Mouse (Mus musculus) limb, embryonic 14.5 days (tissue): ENCODE measurements around the gene Adora3. TPM values are rescaled to one million over a fixed set of nuclear protein-coding genes. Genes with fewer than 3 reads are reported as not detected.

Source experiments
- ATAC-seq: fragments of 200-750 bp; cut with Nextera tagmentation; 2 replicates; pipeline ENCODE4 v1.8.0; 2017; ENCODE audit warnings: low read depth, moderate number of reproducible peaks, moderate TSS enrichment; ENCODE audit not compliant: low FRiP score
- DNase-seq: peaks from one replicate; pipeline ENCODE4 v3.0.0-alpha.2; 2015; ENCODE audit warnings: low spot score
- H3K27ac ChIP-seq: fragments of 300-500 bp; sonication (generic); replicated peaks from 2 replicates; pipeline ENCODE4 v1.5.1; 2014; ENCODE audit warnings: low read depth, mild to moderate bottlenecking, low read length, moderate library complexity, mixed read lengths
- H3K27me3 ChIP-seq: fragments of 300-500 bp; sonication (generic); 2 replicates; pipeline ENCODE4 v1.6.1; 2014; ENCODE audit warnings: low read length, mixed read lengths; ENCODE audit not compliant: control insufficient read depth, insufficient read depth
- H3K36me3 ChIP-seq: fragments of 300-500 bp; sonication (generic); 2 replicates; pipeline ENCODE4 v1.6.1; 2014; ENCODE audit warnings: mild to moderate bottlenecking, low read length, moderate library complexity, mixed read lengths; ENCODE audit not compliant: control insufficient read depth, insufficient read depth
- H3K4me1 ChIP-seq: fragments of 300-500 bp; sonication (generic); 2 replicates; pipeline ENCODE4 v1.6.1; 2014; ENCODE audit warnings: antibody characterized with exemption, low read length, mixed read lengths; ENCODE audit not compliant: control insufficient read depth, insufficient read depth
- H3K4me2 ChIP-seq: fragments of 300-500 bp; sonication (generic); replicated peaks from 2 replicates; pipeline ENCODE4 v1.6.1; 2014; ENCODE audit warnings: low read depth, mild to moderate bottlenecking, low read length, moderate library complexity; ENCODE audit not compliant: severe bottlenecking
- H3K4me3 ChIP-seq: fragments of 300-500 bp; sonication (generic); replicated peaks from 2 replicates; pipeline ENCODE4 v1.5.1; 2014; ENCODE audit warnings: low read length
- H3K9ac ChIP-seq: fragments of 300-500 bp; sonication (generic); 2 replicates; pipeline ENCODE4 v1.6.1; 2014; ENCODE audit warnings: mild to moderate bottlenecking, low read depth, low read length, moderate library complexity; ENCODE audit not compliant: severe bottlenecking
- H3K9me3 ChIP-seq: fragments of 300-500 bp; sonication (generic); 2 replicates; pipeline ENCODE4 v1.6.1; 2016; ENCODE audit warnings: low read length; ENCODE audit not compliant: control insufficient read depth
- POLR2A ChIP-seq: fragments of 200-500 bp; IDR thresholded peaks from 2 replicates; pipeline ENCODE4 v1.8.0; 2012; ENCODE audit warnings: inconsistent platforms, mild to moderate bottlenecking, moderate library complexity, borderline replicate concordance; ENCODE audit not compliant: insufficient read depth, insufficient read length; ENCODE audit errors: extremely low read depth
- WGBS: fragments of 180-500 bp; shearing (Covaris S2); extraction: QIAGEN DNeasy Blood & Tissue Kit; methylation state at CpG from one replicate; pipeline ENCODE4 v1.1.7; 2014; 5-methylcytosine and 5-hydroxymethylcytosine counted together
- polyA plus RNA-seq, 2 experiments: library from polyadenylated mRNA; depleted of rRNA in 1 of 2; stranded (reverse) in 1 of 2; unstranded in 1 of 2; fragments of >200 nt; fragmentation: Nextera tagmentation in 1 of 2; extraction: Ambion mirVana in 1 of 2; gene quantifications; 2 replicates each; pipeline versions ENCODE4 v1.2.1 to v1.2.3; 2012 to 2014

Adora3 gene
- polyA plus RNA-seq, 2 experiments = 2.1 to 2.8 TPM

- Histone ChIP-seq H3K9me3 (no peaks in the 10 kb centered on the region), H3K9ac (no peak overlapping the region), H3K27ac (peak overlapping the region; percentile 52; the same call in 1 of the 2 replicates), H3K4me1 (peaks cover 38% of the 10 kb centered on the region), H3K4me2 (no peak overlapping the region), H3K4me3 (no peak overlapping the region), H3K27me3 (no peaks in the 10 kb centered on the region), H3K36me3 (no peaks in the 10 kb centered on the region)
- TF ChIP-seq POLR2A = no peak
- DNase-seq = peak; percentile 78
- peak; percentile 42 for ATAC-seq
- 64% methylated on average over 23 of the region's 23 CpGs for WGBS
Observed at GRCm38 (mm10) chr3:105894601-105895592, 24.2 kb downstream of the Adora3 start.

GRCm38 (mm10) chr3:105896811-105897210 is 26.2 kb downstream of the Adora3 start:
- Histone ChIP-seq H3K27ac (no peak overlapping the region), H3K4me3 (no peak overlapping the region), H3K9ac (no peak overlapping the region), H3K27me3 (no peaks in the 10 kb centered on the region), H3K4me1 (peaks cover 38% of the 10 kb centered on the region), H3K36me3 (no peaks in the 10 kb centered on the region), H3K4me2 (no peak overlapping the region), H3K9me3 (no peaks in the 10 kb centered on the region)
- DNase-seq (no peak), ATAC-seq (no peak)
- TF ChIP-seq POLR2A = no peak
- 72% methylated on average over 3 of the region's 3 CpGs for WGBS

GRCm38 (mm10) chr3:105898325-105898724 is 27.7 kb downstream of the Adora3 start:
- Histone ChIP-seq H3K27ac (no peak overlapping the region), H3K9me3 (no peaks in the 10 kb centered on the region), H3K4me3 (no peak overlapping the region), H3K36me3 (no peaks in the 10 kb centered on the region), H3K9ac (no peak overlapping the region), H3K27me3 (no peaks in the 10 kb centered on the region), H3K4me1 (peaks cover 28% of the 10 kb centered on the region), H3K4me2 (no peak overlapping the region)
- no peak for ATAC-seq
- no peak for TF ChIP-seq POLR2A
- WGBS = 64% methylated on average over 2 of the region's 2 CpGs
- DNase-seq = peak; percentile 59

GRCm38 (mm10) chr3:105898861-105899260 is 28.2 kb downstream of the Adora3 start:
- Histone ChIP-seq H3K36me3 (no peaks in the 10 kb centered on the region), H3K27ac (no peak overlapping the region), H3K4me2 (no peak overlapping the region), H3K4me1 (peaks cover 22% of the 10 kb centered on the region), H3K27me3 (no peaks in the 10 kb centered on the region), H3K9ac (no peak overlapping the region), H3K9me3 (no peaks in the 10 kb centered on the region), H3K4me3 (no peak overlapping the region)
- TF ChIP-seq POLR2A = no peak
- 77% methylated on average over 11 of the region's 11 CpGs for WGBS
- ATAC-seq (no peak), DNase-seq (no peak)

GRCm38 (mm10) chr3:105899394-105900147 is 28.9 kb downstream of the Adora3 start:
- Histone ChIP-seq H3K4me1 (peaks cover 15% of the 10 kb centered on the region), H3K36me3 (no peaks in the 10 kb centered on the region), H3K9ac (no peak overlapping the region), H3K4me3 (no peak overlapping the region), H3K27ac (no peak overlapping the region; the same call in 1 of the 2 replicates), H3K27me3 (no peaks in the 10 kb centered on the region), H3K9me3 (no peaks in the 10 kb centered on the region), H3K4me2 (no peak overlapping the region)
- ATAC-seq (peak; percentile 75; the same call in 1 of the 2 replicates), DNase-seq (peak; percentile 82)
- WGBS = 37% methylated on average over 8 of the region's 8 CpGs
- TF ChIP-seq POLR2A = no peak
